Mouse (Mus musculus) ovary, adult 2 months (tissue): ENCODE results near the gene Vmn1r137. TPM values are rescaled to one million over a fixed set of nuclear protein-coding genes. Genes with fewer than 3 reads are reported as not detected.

ENCODE experiments used
- polyA plus RNA-seq: library from polyadenylated mRNA; depleted of rRNA; stranded (reverse); fragments of >200 nt; gene quantifications from 2 replicates; pipeline ENCODE4 v1.2.3, GENCODE M21; 2012; rRNA removed

Gene Vmn1r137
- not detected in 2 replicates for polyA plus RNA-seq

DNA sequence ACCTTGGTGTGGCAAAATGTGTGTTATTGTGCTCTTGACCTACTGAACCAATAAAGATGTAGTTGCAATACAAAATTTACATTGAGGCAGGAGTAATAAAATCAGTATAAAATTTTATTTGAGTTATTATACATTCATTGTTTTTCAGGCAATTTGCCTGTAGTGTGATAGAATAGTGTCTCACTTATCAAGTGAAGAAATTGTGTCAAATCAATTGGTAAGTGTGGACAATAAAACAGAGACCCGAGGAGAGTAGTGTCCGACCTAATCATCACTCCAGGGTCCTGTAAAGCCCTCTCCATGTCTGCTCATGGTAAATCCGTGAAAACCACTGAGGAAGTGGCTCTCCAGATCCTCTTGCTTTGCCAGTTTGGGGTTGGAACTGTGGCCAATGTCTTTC, at the start of gene Vmn1r137:
Vmn1r137 (plus strand) TSS at position 301 of the 400 bp plus-strand sequence.

DNA sequence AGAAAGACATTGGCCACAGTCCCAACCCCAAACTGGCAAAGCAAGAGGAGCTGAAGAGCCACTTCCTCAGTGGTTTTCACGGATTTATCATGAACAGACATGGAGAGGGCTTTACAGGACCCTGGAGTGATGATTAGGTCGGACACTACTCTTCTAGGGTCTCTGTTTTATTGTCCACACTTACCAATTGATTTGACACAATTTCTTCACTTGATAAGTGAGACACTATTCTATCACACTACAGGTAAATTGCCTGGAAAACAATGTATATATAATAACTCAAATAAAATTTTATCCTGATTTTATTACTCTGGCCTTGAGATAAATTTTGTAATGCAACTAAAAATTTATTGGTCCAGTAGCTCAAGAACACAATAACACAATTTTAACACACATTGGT, 34.4 kb downstream of the Vmn1r137 start, which contains the start of gene Vmn1r138:
Vmn1r138 (minus strand) TSS at position 101 of the 400 bp plus-strand sequence.

Other genes with a start within 250 kb of the Vmn1r137 start
- not detected in 2 replicates for gene Gm4175, start 233.1 kb upstream of the Vmn1r137 start, polyA plus RNA-seq
- gene Gm4177, start 197.9 kb upstream of the Vmn1r137 start, polyA plus RNA-seq: not detected in 2 replicates
- gene Vmn1r135, start 162.2 kb upstream of the Vmn1r137 start, polyA plus RNA-seq: not detected in 2 replicates
- not detected in 2 replicates for gene Gm5725, start 150.3 kb upstream of the Vmn1r137 start, polyA plus RNA-seq
- gene Gm5891, start 73.3 kb upstream of the Vmn1r137 start, polyA plus RNA-seq: not detected in 2 replicates
- not detected in 2 replicates for gene Vmn1r138, start 34.3 kb downstream of the Vmn1r137 start, polyA plus RNA-seq
- gene Gm6176, start 61.7 kb downstream of the Vmn1r137 start, polyA plus RNA-seq: not detected in 2 replicates
- gene Vmn1r139, start 74.5 kb downstream of the Vmn1r137 start, polyA plus RNA-seq: 0.41 and 0.54 TPM in 2 replicates
- gene Gm16451, start 123.7 kb downstream of the Vmn1r137 start, polyA plus RNA-seq: not detected in 2 replicates
- not detected in 2 replicates for gene Gm10666, start 140.2 kb downstream of the Vmn1r137 start, polyA plus RNA-seq
- not detected in 2 replicates for gene Vmn1r142, start 169.4 kb downstream of the Vmn1r137 start, polyA plus RNA-seq
- not detected in 2 replicates for gene Vmn1r143, start 194.8 kb downstream of the Vmn1r137 start, polyA plus RNA-seq
- gene Gm8653, start 206.7 kb downstream of the Vmn1r137 start, polyA plus RNA-seq: not detected in 2 replicates
- not detected in 2 replicates for gene Gm8453, start 234.9 kb downstream of the Vmn1r137 start, polyA plus RNA-seq